Mouse (Mus musculus) liver, embryonic 14.5 days (tissue): ENCODE data around the gene Lrrtm4.

Experiments
- CTCF ChIP-seq: IDR thresholded peaks from 2 replicates; pipeline ENCODE4 v1.5.1; 2016; ENCODE audit warnings: antibody characterized with exemption, low read depth, control low read depth
- EP300 ChIP-seq: IDR thresholded peaks from 2 replicates; pipeline ENCODE4 v1.6.1; 2016; ENCODE audit warnings: antibody characterized with exemption, low read depth

DNA sequence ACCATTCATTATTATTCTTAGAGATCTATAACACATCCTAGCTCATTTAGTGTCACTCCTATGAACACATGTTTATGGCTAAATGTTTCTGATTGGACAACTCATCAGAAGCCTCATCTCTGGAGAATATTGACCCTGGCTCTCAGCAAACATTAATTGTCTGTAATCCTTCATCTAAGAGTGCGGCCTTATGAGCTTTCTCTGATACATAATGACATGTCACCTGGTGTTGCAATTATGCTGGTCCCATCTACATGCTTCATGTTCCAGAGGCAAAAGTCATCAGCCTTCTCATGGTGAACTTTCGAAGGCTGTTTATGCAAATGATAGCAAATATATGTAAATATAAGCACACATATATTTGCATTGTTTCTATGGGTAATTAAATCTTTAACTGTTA lies 163.7 kb downstream of the Lrrtm4 start:
- TF ChIP-seq CTCF = no peak
- TF ChIP-seq EP300 = no peak
